Mouse (Mus musculus): Measurements from ENCODE around the gene Rdh11. TPM values are rescaled to one million over a fixed set of nuclear protein-coding genes. Genes with fewer than 3 reads are reported as not detected.
"Not testable (repeated sequence)": the region's sequence is repeated elsewhere in the genome, so short reads cannot be mapped to it uniquely, and the experiment has no call there.

The Rdh11 gene
- polyA plus RNA-seq (2016; fragmentation: Nextera tagmentation; extraction: Ambion mirVana) = 23.7 and 25.2 TPM in 2 replicates

GRCm38 (mm10) chr12:79192193-79192592 is at the start of gene Rdh11:
TSS of gene Rdh11 (minus strand) at chr12:79192293.
- 65% methylated on average over 6 of the region's 6 CpGs for WGBS
- H3K4me1 ChIP-seq = peaks cover 20% of the 10 kb centered on the region
- peak within 1 kb of the TSS; percentile 81 for H3K4me2 ChIP-seq
- H3K36me3 ChIP-seq (replicated peaks) = peaks cover 11% of the 10 kb centered on the region
- H3K9ac ChIP-seq = peak within 1 kb of the TSS; percentile 79
- ATAC-seq (ENCODE audit: low FRiP score) = peak; percentile 34; the same call in 1 of the 2 replicates
- H3K4me3 ChIP-seq (replicated peaks) = peak within 1 kb of the TSS; percentile 74
- peak within 1 kb of the TSS; percentile 65 for H3K27ac ChIP-seq
- no peaks in the 10 kb centered on the region for H3K27me3 ChIP-seq
- H3K9me3 ChIP-seq = no peaks in the 10 kb centered on the region

GRCm38 (mm10) chr12:79235485-79236080 is 43.5 kb upstream of the Rdh11 start:
- peaks cover 59% of the 10 kb centered on the region for H3K36me3 ChIP-seq (replicated peaks)
- ATAC-seq (ENCODE audit: low FRiP score) = no peak

GRCm38 (mm10) chr12:79217511-79217910 is 25.4 kb upstream of the Rdh11 start:
- no peaks in the 10 kb centered on the region for H3K9me3 ChIP-seq
- H3K4me2 ChIP-seq = no peak overlapping the region
- H3K4me3 ChIP-seq (replicated peaks) = no peak overlapping the region
- no peak for ATAC-seq (ENCODE audit: low FRiP score)
- 80% methylated on average over 5 of the region's 5 CpGs for WGBS
- no peak overlapping the region for H3K27ac ChIP-seq
- H3K27me3 ChIP-seq = no peaks in the 10 kb centered on the region
- no peak overlapping the region for H3K9ac ChIP-seq
- H3K36me3 ChIP-seq (replicated peaks) = no peaks in the 10 kb centered on the region
- H3K4me1 ChIP-seq = no peaks in the 10 kb centered on the region

More at GRCm38 (mm10) chr12:79235485-79236080, 43.5 kb upstream of the Rdh11 start:
- Histone ChIP-seq H3K4me2 (no peak overlapping the region), H3K9me3 (no peaks in the 10 kb centered on the region), H3K27ac (no peak overlapping the region), H3K4me1 (peaks cover 6% of the 10 kb centered on the region; the same call in 1 of the 2 replicates), H3K4me3 (replicated peaks) (no peak overlapping the region), H3K9ac (no peak overlapping the region), H3K27me3 (no peaks in the 10 kb centered on the region)
- 83% methylated on average over 11 of the region's 11 CpGs for WGBS

- H3K27ac ChIP-seq = no peak overlapping the region
- H3K4me2 ChIP-seq = no peak overlapping the region
- no peaks in the 10 kb centered on the region for H3K27me3 ChIP-seq
- H3K9ac ChIP-seq = no peak overlapping the region
- H3K4me1 ChIP-seq = peaks cover 8% of the 10 kb centered on the region
- no peaks in the 10 kb centered on the region for H3K36me3 ChIP-seq (replicated peaks)
- ATAC-seq (ENCODE audit: low FRiP score) = no peak
- 83% methylated on average over 8 of the region's 8 CpGs for WGBS
- no peaks in the 10 kb centered on the region for H3K9me3 ChIP-seq
- no peak overlapping the region for H3K4me3 ChIP-seq (replicated peaks)
Measured at GRCm38 (mm10) chr12:79211447-79211846, 19.4 kb upstream of the Rdh11 start.

- Histone ChIP-seq H3K36me3 (replicated peaks) (no peaks in the 10 kb centered on the region), H3K9ac (peak within 1 kb of the TSS; percentile 45; the same call in 1 of the 2 replicates), H3K4me1 (peaks cover 8% of the 10 kb centered on the region), H3K27me3 (no peaks in the 10 kb centered on the region), H3K4me2 (peak within 1 kb of the TSS; percentile 72), H3K4me3 (replicated peaks) (peak within 1 kb of the TSS; percentile 46), H3K27ac (no peak within 1 kb of the TSS), H3K9me3 (no peaks in the 10 kb centered on the region)
- 6% methylated on average over 13 of the region's 13 CpGs for WGBS
- no peak for ATAC-seq (ENCODE audit: low FRiP score)
Measured at GRCm38 (mm10) chr12:79208703-79209464, 16.8 kb upstream of the Rdh11 start, which contains the start of gene Rdh12. TSS of gene Rdh12 (plus strand) at chr12:79208914.

GRCm38 (mm10) chr12:79201882-79202281 is 9.8 kb upstream of the Rdh11 start:
- no peak for ATAC-seq (ENCODE audit: low FRiP score)
- WGBS = 78% methylated on average over 3 of the region's 3 CpGs
- H3K4me1 ChIP-seq = no peaks in the 10 kb centered on the region

GRCm38 (mm10) chr12:79197105-79197504 is 5.0 kb upstream of the Rdh11 start:
- ATAC-seq (ENCODE audit: low FRiP score) = no peak
- Histone ChIP-seq H3K36me3 (replicated peaks) (no peaks in the 10 kb centered on the region), H3K27ac (no peak overlapping the region), H3K4me1 (no peaks in the 10 kb centered on the region), H3K27me3 (no peaks in the 10 kb centered on the region), H3K9ac (no peak overlapping the region), H3K9me3 (no peaks in the 10 kb centered on the region), H3K4me2 (no peak overlapping the region), H3K4me3 (replicated peaks) (no peak overlapping the region)
- WGBS = 86% methylated on average over 5 of the region's 5 CpGs

More at GRCm38 (mm10) chr12:79201882-79202281, 9.8 kb upstream of the Rdh11 start:
- no peaks in the 10 kb centered on the region for H3K9me3 ChIP-seq
- no peak overlapping the region for H3K4me3 ChIP-seq (replicated peaks)
- no peak overlapping the region for H3K4me2 ChIP-seq
- no peak overlapping the region for H3K9ac ChIP-seq
- no peaks in the 10 kb centered on the region for H3K36me3 ChIP-seq (replicated peaks)
- no peaks in the 10 kb centered on the region for H3K27me3 ChIP-seq
- no peak overlapping the region for H3K27ac ChIP-seq

GRCm38 (mm10) chr12:79193441-79193840 is 1.3 kb upstream of the Rdh11 start:
- Histone ChIP-seq H3K27ac (no peak overlapping the region), H3K4me2 (no peak overlapping the region), H3K36me3 (replicated peaks) (no peaks in the 10 kb centered on the region; the same call in 1 of the 2 replicates), H3K4me3 (replicated peaks) (no peak overlapping the region), H3K27me3 (no peaks in the 10 kb centered on the region), H3K9ac (no peak overlapping the region), H3K9me3 (no peaks in the 10 kb centered on the region), H3K4me1 (peaks cover 20% of the 10 kb centered on the region)
- WGBS = 9% methylated on average over 3 of the region's 3 CpGs
- ATAC-seq (ENCODE audit: low FRiP score) = no peak

- 0 out of 2 replicates have a peak overlapping the region, but pooled peaks have one; percentile 65 for H3K27ac ChIP-seq
- no peaks in the 10 kb centered on the region for H3K9me3 ChIP-seq
- H3K4me2 ChIP-seq = peak overlapping the region; percentile 81
- peak overlapping the region; percentile 74 for H3K4me3 ChIP-seq (replicated peaks)
- 4% methylated on average over 14 of the region's 14 CpGs for whole genome bisulfite sequencing
- H3K4me1 ChIP-seq = peaks cover 20% of the 10 kb centered on the region
- peak overlapping the region; percentile 79 for H3K9ac ChIP-seq
- H3K36me3 ChIP-seq (replicated peaks) = peaks cover 16% of the 10 kb centered on the region
- H3K27me3 ChIP-seq = no peaks in the 10 kb centered on the region
- peak; percentile 84 for ATAC-seq (ENCODE audit: low FRiP score)
Measured at GRCm38 (mm10) chr12:79191701-79192100, 392 bp downstream of the Rdh11 start.

- Histone ChIP-seq H3K9me3 (no peaks in the 10 kb centered on the region), H3K4me3 (replicated peaks) (peak overlapping the region; percentile 74), H3K27me3 (no peaks in the 10 kb centered on the region), H3K4me1 (peaks cover 20% of the 10 kb centered on the region), H3K27ac (peak overlapping the region; percentile 65), H3K9ac (peak overlapping the region; percentile 79), H3K36me3 (replicated peaks) (peaks cover 22% of the 10 kb centered on the region), H3K4me2 (peak overlapping the region; percentile 81)
- peak; percentile 93 for ATAC-seq (ENCODE audit: low FRiP score)
- WGBS = under 1% methylated on average over 18 of the region's 18 CpGs
Measured at GRCm38 (mm10) chr12:79190931-79191673, 991 bp downstream of the Rdh11 start.

- not testable (repeated sequence) for H3K27me3 ChIP-seq; H3K9me3 ChIP-seq; ATAC-seq (ENCODE audit: low FRiP score); H3K27ac ChIP-seq; H3K4me1 ChIP-seq; H3K4me3 ChIP-seq (replicated peaks); H3K4me2 ChIP-seq; H3K9ac ChIP-seq
- H3K36me3 ChIP-seq (replicated peaks) = peaks cover 74% of the 10 kb centered on the region
- WGBS = 86% methylated on average over 5 of the region's 6 CpGs
Measured at GRCm38 (mm10) chr12:79185160-79185559, 6.9 kb downstream of the Rdh11 start.

- Histone ChIP-seq H3K36me3 (replicated peaks) (peaks cover 35% of the 10 kb centered on the region), H3K9ac (no peak overlapping the region), H3K9me3 (no peaks in the 10 kb centered on the region), H3K4me1 (peaks cover 9% of the 10 kb centered on the region), H3K4me2 (no peak overlapping the region), H3K27me3 (no peaks in the 10 kb centered on the region), H3K4me3 (replicated peaks) (no peak overlapping the region), H3K27ac (no peak overlapping the region)
- ATAC-seq (ENCODE audit: low FRiP score) = no peak
- WGBS = 94% methylated on average over 5 of the region's 5 CpGs
Measured at GRCm38 (mm10) chr12:79175998-79176397, 16.1 kb downstream of the Rdh11 start.

All from forebrain, embryonic 12.5 days (tissue).